Mouse (Mus musculus): ENCODE measurements at regions not wholly inside any gene's neighbourhood (a gene's known extent, or its start where the extent isn't known, plus 50 kb on each side); places are given as distances from the start of the nearest gene placed in this dataset.
A peak's percentile ranks its signal among the peaks of the same experiment; 100 is the strongest.

- DNase-seq (ENCODE audit: low spot score) = no peak
Observed at GRCm38 (mm10) chr3:104712711-104713110, 68.1 kb upstream of the Ppm1j start.

DNA sequence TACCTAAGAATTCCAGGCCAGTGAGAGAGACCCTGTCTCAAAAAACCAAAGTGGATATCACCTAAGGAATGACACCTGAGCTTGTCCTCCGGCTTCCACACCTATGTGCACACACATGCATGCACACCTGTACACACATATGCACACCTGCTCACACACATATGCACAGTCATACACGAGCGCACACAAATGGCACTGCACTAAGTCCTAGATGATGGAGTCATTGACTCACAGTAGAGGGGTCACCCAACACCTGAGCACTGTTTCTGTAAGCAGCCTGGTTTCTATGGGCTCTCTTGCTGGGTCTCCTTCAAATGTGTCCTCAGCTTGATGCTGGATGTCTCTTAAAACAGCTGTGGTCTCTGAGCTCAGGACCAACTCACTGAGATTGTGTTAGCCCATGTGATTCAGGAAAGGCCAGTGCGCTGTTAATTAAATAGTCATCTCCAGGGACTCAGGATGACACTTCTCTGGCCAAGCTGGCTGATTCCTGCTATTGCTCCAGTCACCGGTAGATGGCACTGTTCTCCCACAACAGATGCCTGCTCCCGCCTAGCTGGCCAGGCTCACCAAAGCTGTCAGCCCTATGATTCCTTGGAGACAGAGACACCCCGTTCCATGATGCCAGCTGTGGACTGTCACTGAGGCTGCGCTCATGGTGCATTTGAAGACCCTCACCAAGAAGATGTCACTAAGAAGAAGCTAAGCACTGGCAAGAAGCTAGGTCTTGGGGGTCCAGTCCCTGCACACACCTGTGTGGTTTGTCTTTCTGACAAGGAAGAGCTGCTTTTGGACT is 66.8 kb upstream of the Ppm1j start:
- peak; percentile 68 for DNase-seq (ENCODE audit: low spot score)

GRCm38 (mm10) chr3:104714679-104715326 is 66.1 kb upstream of the Ppm1j start:
- no peak for DNase-seq (ENCODE audit: low spot score)
